Mouse (Mus musculus) liver, embryonic 14.5 days (tissue): ENCODE data around the gene Usp39. TPM values are rescaled to one million over a fixed set of nuclear protein-coding genes. Genes with fewer than 3 reads are reported as not detected.

Experiments used
- ATAC-seq: fragments of 200-750 bp; cut with Nextera tagmentation; 2 replicates; pipeline ENCODE4 v1.8.0; 2017; ENCODE audit warnings: moderate number of reproducible peaks, mild to moderate bottlenecking, moderate library complexity; ENCODE audit not compliant: insufficient read depth
- DNase-seq, 3 experiments: peaks; one replicate each; pipeline ENCODE4 v3.0.0-alpha.2; 2012 to 2013; ENCODE audit warnings: low read depth in 3 of 3, low spot score in 3 of 3
- H3K27ac ChIP-seq: fragments of 300-500 bp; sonication (generic); 2 replicates; pipeline ENCODE4 v1.5.1; 2014; ENCODE audit warnings: moderate library complexity, mild to moderate bottlenecking, control low read depth, inconsistent platforms
- H3K27me3 ChIP-seq: fragments of 300-500 bp; sonication (generic); 2 replicates; pipeline ENCODE4 v1.6.1; 2014; ENCODE audit warnings: mild to moderate bottlenecking, low read length, moderate library complexity; ENCODE audit not compliant: control insufficient read depth, insufficient read depth
- H3K36me3 ChIP-seq: fragments of 300-500 bp; sonication (generic); replicated peaks from 2 replicates; pipeline ENCODE4 v1.6.1; 2014; ENCODE audit warnings: low read depth; ENCODE audit not compliant: control insufficient read depth, insufficient read depth
- H3K4me1 ChIP-seq, 2 experiments: fragments of 200-500 bp in 1 of 2; fragments of 300-500 bp in 1 of 2; sonication (generic) in 1 of 2; replicated peaks; 2 replicates each; pipeline ENCODE4 v1.6.1; 2012 to 2014; ENCODE audit warnings: antibody characterized with exemption in 1 of 2, inconsistent platforms in 1 of 2, low read length in 1 of 2; ENCODE audit not compliant: control insufficient read depth in 2 of 2, insufficient read depth in 2 of 2
- H3K4me2 ChIP-seq: fragments of 300-500 bp; sonication (generic); 2 replicates; pipeline ENCODE4 v1.6.1; 2014; ENCODE audit warnings: low read depth, mild to moderate bottlenecking, control low read depth, moderate library complexity
- H3K4me3 ChIP-seq, 2 experiments: fragments of 200-500 bp in 1 of 2; fragments of 300-500 bp in 1 of 2; sonication (generic) in 1 of 2; 2 replicates each; pipeline ENCODE4 v1.5.1; 2012 to 2014; ENCODE audit warnings: low read depth in 2 of 2, low read length in 2 of 2, mild to moderate bottlenecking in 2 of 2, control low read depth in 1 of 2, inconsistent platforms in 1 of 2, moderate library complexity in 1 of 2; ENCODE audit not compliant: insufficient read depth in 1 of 2
- H3K9ac ChIP-seq: fragments of 300-500 bp; sonication (generic); replicated peaks from 2 replicates; pipeline ENCODE4 v1.6.1; 2014; ENCODE audit warnings: mild to moderate bottlenecking, control low read depth, moderate library complexity
- H3K9me3 ChIP-seq: fragments of 300-500 bp; sonication (generic); 2 replicates; pipeline ENCODE4 v1.6.1; 2016; ENCODE audit warnings: low read length, mixed read lengths; ENCODE audit not compliant: control insufficient read depth
- CTCF ChIP-seq: IDR thresholded peaks from 2 replicates; pipeline ENCODE4 v1.5.1; 2016; ENCODE audit warnings: antibody characterized with exemption, low read depth, control low read depth
- EP300 ChIP-seq: IDR thresholded peaks from 2 replicates; pipeline ENCODE4 v1.6.1; 2016; ENCODE audit warnings: antibody characterized with exemption, low read depth
- WGBS: fragments of 180-500 bp; shearing (Covaris S2); extraction: QIAGEN DNeasy Blood & Tissue Kit; methylation state at CpG from one replicate; pipeline ENCODE4 v1.1.7; 2014; ENCODE audit not compliant: insufficient replicate concordance; 5-methylcytosine and 5-hydroxymethylcytosine counted together
- polyA plus RNA-seq, 2 experiments: library from polyadenylated mRNA; depleted of rRNA in 1 of 2; stranded (reverse) in 1 of 2; unstranded in 1 of 2; fragments of >200 nt; fragmentation: Nextera tagmentation in 1 of 2; extraction: Ambion mirVana in 1 of 2; gene quantifications; 2 replicates each; pipeline versions ENCODE4 v1.2.1 to v1.2.3; 2012 to 2014

Usp39 gene
- polyA plus RNA-seq, 2 experiments, result 32.7 to 49.6 TPM

DNA sequence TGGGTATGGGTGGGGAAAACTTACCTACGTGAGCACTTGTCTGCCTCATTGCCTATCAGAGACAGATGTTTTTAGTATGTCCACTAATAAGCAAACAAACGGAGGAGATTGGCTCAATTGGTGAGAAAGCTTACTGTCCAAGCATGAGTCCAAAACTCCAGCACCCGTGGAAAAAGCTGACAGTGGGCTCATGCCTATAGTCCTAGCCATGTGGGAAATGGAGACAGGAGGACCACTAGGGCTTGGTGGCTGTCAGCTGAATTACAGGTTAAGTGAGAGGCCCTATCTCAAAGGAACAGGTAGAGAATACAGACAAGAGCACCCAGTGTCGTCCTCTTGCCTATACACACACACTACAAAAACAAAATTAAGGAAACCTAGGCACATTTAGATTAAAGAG, 1.3 kb upstream of the Usp39 start:
- ATAC-seq, result no peak

DNA sequence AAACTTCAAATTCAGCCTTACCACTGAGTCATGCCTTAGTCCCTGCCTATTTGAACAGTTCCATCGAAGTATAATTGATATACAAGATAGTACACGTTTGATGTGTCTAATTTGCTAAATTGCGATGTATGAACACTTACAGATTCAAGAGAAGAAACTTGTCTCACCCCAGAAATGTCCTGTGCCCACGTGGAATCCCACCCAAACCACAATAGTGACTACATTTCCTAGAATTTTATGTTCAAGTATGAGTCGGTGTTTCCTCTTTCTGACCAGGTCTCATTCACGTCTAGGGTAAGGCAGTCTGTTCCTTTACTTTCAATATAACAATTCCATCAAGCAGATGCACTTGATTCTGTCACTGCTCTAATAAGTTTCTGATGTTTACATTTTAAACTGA, 649 bp upstream of the Usp39 start:
- ATAC-seq, result no peak
- DNase-seq, result no peak
- Histone ChIP-seq H3K4me3 (peak overlapping the region in 1 of 2 experiments; percentile 93; a peak in 2 of 4 replicates), H3K27ac (peak overlapping the region; percentile 70), H3K27me3 (no peaks in the 10 kb centered on the region), H3K9me3 (no peaks in the 10 kb centered on the region), H3K4me2 (peak overlapping the region; percentile 99), H3K4me1 (peaks cover 24 to 32% of the 10 kb centered on the region in 2 experiments), H3K36me3 (peaks cover 24% of the 10 kb centered on the region), H3K9ac (peak overlapping the region; percentile 83)
- 10% methylated on average over 6 of the region's 6 CpGs for WGBS
- TF ChIP-seq CTCF (no peak), EP300 (no peak)

More for the DNA sequence above, 1.3 kb upstream of the Usp39 start:
- Histone ChIP-seq H3K27me3 (no peaks in the 10 kb centered on the region), H3K27ac (peak overlapping the region; percentile 70), H3K36me3 (peaks cover 26% of the 10 kb centered on the region), H3K4me2 (peak overlapping the region; percentile 99), H3K4me3 (no peak overlapping the region), H3K9me3 (no peaks in the 10 kb centered on the region), H3K9ac (peak overlapping the region; percentile 83; the same call in 1 of the 2 replicates), H3K4me1 (peaks cover 26 to 33% of the 10 kb centered on the region in 2 experiments)
- DNase-seq, result no peak
- WGBS, result 58% methylated on average over 4 of the region's 4 CpGs
- TF ChIP-seq CTCF (peak; percentile 30), EP300 (no peak)

DNA sequence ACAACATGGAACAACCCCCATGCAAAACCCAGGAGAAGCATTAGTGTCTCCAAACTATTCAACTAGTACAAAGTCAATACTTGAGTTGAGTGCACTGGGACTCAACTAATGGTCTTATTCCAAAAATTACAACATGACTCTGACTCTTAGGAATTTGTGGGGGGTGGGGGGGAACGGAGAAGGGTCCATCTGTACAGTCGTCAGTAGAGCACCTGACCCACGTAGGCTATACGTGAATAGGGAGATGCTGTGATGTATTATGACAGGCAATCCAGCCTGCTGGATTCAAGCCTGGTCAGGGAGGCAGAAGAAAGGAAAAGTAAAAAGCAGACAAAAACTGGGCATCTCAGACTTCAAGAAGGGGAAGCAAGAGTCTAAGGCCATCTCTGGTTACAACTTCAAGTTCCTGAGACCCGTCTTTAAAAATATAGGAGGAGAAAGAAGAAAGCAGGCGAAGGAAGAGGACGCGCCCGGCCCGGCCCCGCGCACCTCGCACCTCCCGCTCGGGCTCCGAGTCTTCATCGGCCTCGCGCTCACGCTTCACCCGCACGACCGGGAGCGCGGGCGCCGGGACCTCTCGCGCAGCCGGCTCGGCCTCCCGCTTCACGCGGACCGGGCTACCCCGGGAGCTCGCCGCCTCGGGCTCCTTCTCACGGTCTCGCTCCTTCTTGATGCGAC, 449 bp downstream of the Usp39 start:
- ATAC-seq, result peak; percentile 70
- DNase-seq, result no peak
- Histone ChIP-seq H3K4me3 (peak overlapping the region; percentile 93 to 99), H3K36me3 (peaks cover 19% of the 10 kb centered on the region), H3K4me1 (peaks cover 24 to 31% of the 10 kb centered on the region in 2 experiments), H3K27me3 (no peaks in the 10 kb centered on the region), H3K27ac (peak overlapping the region; percentile 70), H3K4me2 (peak overlapping the region; percentile 99), H3K9me3 (no peaks in the 10 kb centered on the region), H3K9ac (peak overlapping the region; percentile 83)
- TF ChIP-seq EP300, result no peak
- TF ChIP-seq CTCF, result no peak
- WGBS, result under 1% methylated on average over 42 of the region's 42 CpGs

DNA sequence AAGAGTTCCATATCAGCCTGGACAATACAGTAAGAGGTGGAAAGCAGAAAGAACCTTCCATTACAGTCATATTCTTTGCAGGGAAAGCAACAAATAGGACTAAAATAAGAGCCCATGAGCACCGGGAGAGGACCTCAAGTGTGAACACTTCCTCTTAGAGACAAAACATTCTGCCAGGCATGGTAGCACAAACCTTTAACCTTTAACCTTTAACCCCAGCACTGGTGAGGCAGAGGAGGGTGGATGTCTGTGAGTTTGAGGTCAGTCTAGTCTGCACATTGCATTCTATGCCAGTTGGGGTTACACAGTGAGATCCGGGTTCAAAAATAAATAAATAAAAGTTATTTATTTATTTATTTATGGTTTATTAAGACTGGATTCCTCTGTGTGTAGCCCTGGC, 4.5 kb downstream of the Usp39 start:
- Histone ChIP-seq H3K27me3 (no peaks in the 10 kb centered on the region), H3K36me3 (peaks cover 44% of the 10 kb centered on the region), H3K4me3 (no peak overlapping the region), H3K4me1 (peaks cover 5 to 12% of the 10 kb centered on the region in 2 experiments), H3K27ac (no peak overlapping the region), H3K9ac (no peak overlapping the region), H3K4me2 (no peak overlapping the region), H3K9me3 (no peaks in the 10 kb centered on the region)
- no peak for TF ChIP-seq CTCF
- TF ChIP-seq EP300, result no peak
- WGBS, result 57% methylated on average over 2 of the region's 2 CpGs
- ATAC-seq, result no peak
- DNase-seq, result no peak

DNA sequence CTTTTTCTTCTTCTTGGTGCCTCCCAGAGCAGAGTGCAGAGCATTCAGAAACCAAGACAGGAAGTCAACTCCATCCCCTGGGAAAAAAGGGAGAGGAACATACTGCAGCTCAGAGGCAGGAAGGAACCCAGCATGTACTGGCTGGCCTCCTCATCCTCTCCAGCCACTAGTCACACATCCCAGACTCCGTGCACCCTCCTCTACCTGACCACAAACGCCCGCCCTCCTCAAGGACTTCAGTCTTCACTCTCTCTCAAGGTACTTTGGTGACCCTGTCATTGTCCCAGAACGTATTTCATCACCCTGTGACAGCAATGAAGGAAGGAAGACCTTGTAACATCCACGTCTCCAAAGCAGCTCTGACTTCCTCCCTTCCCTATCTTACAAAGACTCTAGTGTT, 11.9 kb downstream of the Usp39 start:
- H3K9ac ChIP-seq, result no peak overlapping the region
- H3K9me3 ChIP-seq, result no peaks in the 10 kb centered on the region
- H3K4me2 ChIP-seq, result no peak overlapping the region
- H3K36me3 ChIP-seq, result peaks cover 93% of the 10 kb centered on the region
- ATAC-seq, result no peak
- no peaks in the 10 kb centered on the region for H3K4me1 ChIP-seq
- H3K27me3 ChIP-seq, result no peaks in the 10 kb centered on the region
- DNase-seq, result no peak
- H3K27ac ChIP-seq, result no peak overlapping the region
- TF ChIP-seq EP300 (no peak), CTCF (no peak)
- H3K4me3 ChIP-seq, result no peak overlapping the region
- 67% methylated on average over 5 of the region's 5 CpGs for WGBS
